Mouse (Mus musculus) ovary, postnatal 36 days (tissue): ENCODE results near the gene Plac1.
"Not testable (repeated sequence)": the region's sequence is repeated elsewhere in the genome, so short reads cannot be mapped to it uniquely, and the experiment has no call there.

Experiments
- DNase-seq: peaks from one replicate; pipeline ENCODE4 v3.0.0; 2022; ENCODE audit warnings: low spot score, mixed read lengths

Gene Plac1

GRCm38 (mm10) chrX:53240011-53240410 is at the start of gene Plac1:
Gene Plac1 (minus strand): TSS chrX:53240111.
- no peak for DNase-seq

- no peak for DNase-seq
These were observed 48.0 kb upstream of the Plac1 start for GRCm38 (mm10) chrX:53287924-53288323.

- no peak for DNase-seq
These were observed 33.2 kb upstream of the Plac1 start, which contains the start of gene Fam122c for GRCm38 (mm10) chrX:53273124-53273523. Gene Fam122c (plus strand): TSS chrX:53273424.

DNA sequence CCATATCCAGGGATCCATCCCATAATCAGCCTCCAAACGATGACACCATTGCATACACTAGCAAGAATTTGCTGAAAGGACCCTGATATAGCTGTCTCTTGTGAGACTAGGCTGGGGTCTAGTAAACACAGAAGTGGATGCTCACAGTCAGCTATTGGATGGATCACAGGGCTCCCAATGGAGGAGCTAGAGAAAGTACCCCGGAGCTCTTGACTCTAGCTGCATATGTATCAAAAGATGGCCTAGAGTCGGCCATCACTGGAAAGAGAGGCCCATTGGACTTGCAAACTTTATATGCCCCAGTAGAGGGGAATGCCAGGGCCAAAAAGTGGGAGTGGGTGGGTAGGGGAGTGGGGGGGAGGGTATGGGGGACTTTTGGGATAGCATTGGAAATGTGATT is 31.7 kb upstream of the Plac1 start:
- not testable (repeated sequence) for DNase-seq

- no peak for DNase-seq
These were observed 30.1 kb upstream of the Plac1 start for GRCm38 (mm10) chrX:53270063-53270432.

GRCm38 (mm10) chrX:53269289-53270062 is 29.6 kb upstream of the Plac1 start, which contains the start of gene Fam122b:
Gene Fam122b (minus strand): TSS chrX:53269805.
- peak; percentile 89 for DNase-seq

- DNase-seq: peak; percentile 73
These were observed 28.9 kb upstream of the Plac1 start for GRCm38 (mm10) chrX:53268856-53269255.

GRCm38 (mm10) chrX:53266186-53266585 is 26.3 kb upstream of the Plac1 start:
- no peak for DNase-seq

- no peak for DNase-seq
These were observed 15.3 kb upstream of the Plac1 start for GRCm38 (mm10) chrX:53255195-53255594.

DNA sequence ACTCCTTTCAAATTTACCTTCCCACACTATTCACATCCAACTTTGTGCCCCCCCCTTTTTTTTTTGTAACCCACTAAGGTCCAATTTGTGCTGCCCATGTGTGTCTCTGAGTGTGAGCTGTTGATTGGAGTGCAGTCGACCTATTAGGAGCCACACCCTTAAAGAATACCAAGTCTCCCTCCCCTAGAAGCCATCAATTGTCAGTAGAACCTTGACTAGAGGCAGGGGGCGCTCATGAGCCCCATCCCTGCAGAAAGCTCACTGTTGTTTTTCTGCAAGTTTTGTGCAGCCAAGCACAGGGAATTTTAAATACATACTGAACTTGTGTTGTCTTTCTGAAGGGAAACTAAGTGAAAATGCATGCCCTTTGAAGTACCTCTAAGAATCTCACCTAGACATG is 1.9 kb downstream of the Plac1 start:
- no peak for DNase-seq

GRCm38 (mm10) chrX:53236404-53236803 is 3.5 kb downstream of the Plac1 start:
- DNase-seq: no peak

DNA sequence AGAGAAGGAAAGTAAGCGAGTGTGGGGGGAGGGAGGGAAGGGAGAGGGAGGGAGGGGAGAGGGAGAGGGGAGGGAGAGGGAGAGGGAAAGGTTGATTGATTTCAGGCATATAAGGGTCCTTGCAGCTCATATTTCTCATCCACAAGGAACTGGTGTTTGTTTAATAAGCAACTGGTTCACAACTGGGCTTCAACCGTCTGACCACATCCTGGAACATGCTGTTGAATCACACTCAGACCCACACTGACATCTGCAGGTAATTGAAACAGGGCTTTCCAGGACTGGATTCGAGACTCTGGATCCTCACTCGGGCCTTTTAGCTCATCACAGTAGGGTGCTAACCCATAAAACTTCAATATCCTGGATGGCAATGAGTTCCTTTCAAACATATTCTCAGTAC is 6.2 kb downstream of the Plac1 start:
- no peak for DNase-seq

DNA sequence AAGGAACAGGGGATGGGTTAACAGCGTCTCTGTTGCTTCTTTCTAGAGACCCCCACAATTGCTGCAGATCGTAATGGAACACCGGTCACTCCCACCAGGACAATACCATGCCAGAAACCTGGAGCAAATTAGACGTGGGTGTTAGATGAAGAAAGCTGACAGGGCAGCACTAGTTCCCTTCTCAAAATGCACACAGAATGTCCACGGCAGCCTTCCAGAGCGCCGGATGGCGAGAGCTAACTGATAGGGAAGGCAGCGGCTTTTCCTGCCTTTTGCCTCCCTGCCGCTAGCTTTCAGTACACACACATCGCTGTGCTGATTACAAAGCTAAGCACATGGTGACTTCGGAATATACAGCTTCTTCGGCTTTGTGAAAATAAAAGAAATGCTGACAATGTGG is 7.9 kb downstream of the Plac1 start:
- no peak for DNase-seq

DNA sequence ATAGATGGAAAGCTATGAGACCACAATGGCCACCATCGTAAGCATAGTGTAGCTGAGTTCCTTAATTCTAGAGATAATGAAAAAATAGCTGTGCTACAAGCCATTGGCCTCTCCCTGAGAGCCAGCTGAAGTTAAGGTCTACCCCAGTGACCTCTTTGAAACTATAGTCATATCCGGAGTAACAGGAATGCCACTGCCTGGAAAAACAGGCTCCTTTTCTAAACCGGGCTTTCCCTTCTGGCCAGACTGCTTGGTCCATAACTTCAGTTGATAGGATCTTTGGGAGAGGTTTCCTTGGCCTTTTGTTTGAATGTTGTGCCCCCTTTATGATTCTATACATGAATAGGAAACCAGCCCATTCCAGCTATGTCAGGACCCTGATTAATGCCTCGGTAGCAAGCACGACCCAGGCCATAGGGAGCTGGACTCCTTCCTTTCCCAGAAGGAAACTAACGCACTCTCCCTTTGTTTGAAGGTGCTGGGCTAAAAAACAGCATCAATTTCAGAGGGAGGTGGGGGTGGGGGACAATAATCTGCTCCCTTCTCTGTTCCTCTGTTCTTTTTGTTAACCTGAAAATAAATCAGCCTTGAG is 15.5 kb downstream of the Plac1 start:
- DNase-seq: no peak

DNA sequence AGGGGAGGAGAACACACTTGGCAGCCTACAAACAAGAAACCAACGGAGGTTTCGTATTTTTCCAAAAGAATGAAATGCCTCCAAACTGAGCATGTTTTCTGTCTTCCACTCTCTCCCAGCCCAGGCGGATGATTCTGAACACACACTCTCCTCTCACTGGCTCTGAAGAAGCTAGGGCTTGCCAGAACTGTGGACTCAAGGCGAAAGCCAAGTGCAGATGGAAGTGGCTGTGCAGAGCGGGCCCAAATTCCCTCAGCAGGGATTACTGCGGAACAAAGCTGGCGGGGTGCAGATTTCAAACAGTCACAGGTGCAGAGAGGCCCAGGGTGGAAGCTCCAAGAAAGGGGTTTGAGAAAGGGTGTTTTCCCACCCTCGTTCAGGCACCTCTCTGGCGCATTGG is 19.1 kb downstream of the Plac1 start:
- no peak for DNase-seq

DNA sequence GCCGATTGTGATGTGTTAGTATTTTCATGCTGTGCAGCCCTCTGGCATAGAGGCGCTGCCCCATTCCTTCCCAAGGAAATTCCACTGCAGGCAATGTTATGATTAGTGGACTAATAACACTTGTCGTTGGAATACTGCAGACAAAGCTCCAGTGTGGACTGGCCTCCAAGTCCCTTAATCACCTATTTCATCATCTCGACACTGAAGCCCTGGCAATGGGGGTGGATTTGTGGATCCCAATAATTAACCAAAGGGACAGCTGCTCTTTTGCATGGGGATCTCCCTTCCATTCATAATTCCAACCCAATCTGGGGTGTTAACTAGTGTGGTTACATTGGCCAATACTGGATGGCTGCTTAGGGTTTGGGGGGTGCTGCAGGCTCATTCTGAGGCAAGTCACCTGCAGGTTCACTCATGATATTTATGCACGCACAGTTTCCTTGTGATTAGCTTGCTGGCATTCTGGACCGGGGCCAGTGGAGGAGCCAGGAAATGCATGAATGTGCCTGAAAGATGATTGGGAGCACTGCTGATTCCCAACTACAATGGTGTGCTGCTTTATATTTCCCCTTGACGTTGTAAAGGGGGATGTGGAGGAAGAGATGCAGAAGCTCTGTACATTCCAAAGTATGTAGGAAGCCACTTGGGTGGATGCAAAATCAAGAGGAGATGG is 25.2 kb downstream of the Plac1 start:
- DNase-seq: no peak

- no peak for DNase-seq
These were observed 26.1 kb downstream of the Plac1 start for GRCm38 (mm10) chrX:53213838-53214237.

DNA sequence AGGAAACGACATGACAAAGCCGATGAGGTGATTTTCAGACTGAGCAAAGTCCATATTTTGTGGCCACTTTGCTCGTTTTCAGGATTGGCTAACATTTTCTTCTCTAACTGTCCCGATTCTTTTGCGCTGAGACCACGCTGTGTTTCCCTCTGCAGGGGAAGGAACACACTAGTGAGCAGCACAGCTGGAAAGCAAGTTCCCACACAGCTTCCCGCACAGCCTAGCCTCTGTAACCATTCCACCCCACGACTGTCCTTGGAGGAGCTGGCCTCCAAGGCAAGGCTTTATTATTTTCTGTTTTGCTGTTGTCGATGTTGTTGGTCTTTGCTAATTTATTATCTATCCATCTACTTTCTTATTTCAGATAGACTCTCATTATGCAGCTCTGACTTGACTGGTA is 27.4 kb downstream of the Plac1 start:
- no peak for DNase-seq

DNA sequence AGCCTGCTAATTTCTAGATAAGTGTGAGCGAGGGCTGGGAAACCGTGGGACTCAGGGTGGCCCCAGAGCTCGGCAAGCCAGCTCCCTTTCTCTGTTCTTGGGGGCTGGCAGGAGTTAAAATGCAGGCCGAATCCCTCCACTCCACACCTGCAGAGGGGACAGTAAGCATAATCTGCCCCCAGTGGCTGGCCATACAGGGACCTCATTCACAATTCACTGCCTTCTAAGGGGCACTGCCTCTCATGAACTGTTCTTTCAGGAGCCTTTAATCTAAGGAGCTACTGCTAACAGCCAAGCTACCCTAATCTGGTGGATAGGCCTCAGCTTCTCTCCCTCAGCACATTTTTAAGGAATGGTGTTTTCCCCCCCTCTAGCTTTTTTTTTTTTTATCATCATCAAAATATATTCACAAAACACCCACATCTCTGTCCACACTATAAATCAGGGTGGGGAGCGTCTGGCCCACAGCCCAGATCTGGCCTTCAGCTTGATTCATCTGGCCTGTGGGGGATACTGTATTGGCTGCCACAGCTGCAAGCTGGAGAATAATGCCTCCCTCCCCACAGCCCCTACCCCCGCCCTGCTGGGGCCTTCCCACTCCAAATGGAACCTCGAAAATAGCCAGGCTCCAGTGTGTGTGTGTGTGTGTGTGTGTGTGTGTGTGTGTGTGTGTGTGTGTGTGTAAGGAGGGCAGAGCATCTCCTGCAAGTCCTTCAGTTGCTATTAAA is 28.0 kb downstream of the Plac1 start:
- peak; percentile 76 for DNase-seq

DNA sequence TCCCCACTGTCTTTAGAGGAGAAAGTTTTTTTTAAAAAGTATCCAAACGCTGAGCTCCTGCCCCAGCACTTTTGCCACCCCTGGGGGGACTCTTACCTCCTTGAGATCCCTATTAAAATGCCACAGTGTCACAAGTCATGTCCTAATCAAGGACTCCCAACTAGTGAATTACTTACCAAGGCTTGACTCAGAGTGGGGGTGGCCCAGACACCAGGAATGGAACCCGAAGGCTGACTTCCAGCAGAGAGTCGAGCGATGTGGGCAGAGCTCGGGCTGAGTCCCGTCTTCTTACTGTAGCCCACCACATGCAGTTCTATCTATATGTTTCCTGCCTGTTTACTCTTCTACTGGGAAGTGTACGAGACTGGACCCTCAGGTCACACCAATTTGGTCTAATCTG is 30.5 kb downstream of the Plac1 start:
- no peak for DNase-seq

GRCm38 (mm10) chrX:53204690-53205311 is 35.1 kb downstream of the Plac1 start:
- DNase-seq: no peak

DNA sequence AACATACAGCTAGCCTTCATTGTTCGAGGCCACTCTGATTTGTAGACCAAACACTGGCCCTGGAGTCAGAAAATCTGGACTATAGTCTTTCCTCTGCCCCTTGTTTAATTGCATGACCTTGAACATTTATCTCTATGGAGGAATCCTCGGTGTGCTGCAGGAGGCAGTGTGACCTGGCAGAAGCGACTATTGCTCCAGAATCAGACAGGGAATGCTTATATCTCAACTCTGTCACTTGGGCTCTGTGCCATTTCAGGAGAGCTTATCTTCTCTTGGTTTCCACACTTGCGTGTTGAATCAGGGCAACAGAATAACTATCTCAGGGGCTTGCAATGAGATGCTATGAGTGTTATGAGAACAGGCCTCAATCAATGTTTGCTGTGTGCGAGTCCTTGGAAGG is 38.3 kb downstream of the Plac1 start:
- peak; percentile 42 for DNase-seq
